Mouse (Mus musculus): ENCODE data around the gene Tcp11l1.

DNA sequence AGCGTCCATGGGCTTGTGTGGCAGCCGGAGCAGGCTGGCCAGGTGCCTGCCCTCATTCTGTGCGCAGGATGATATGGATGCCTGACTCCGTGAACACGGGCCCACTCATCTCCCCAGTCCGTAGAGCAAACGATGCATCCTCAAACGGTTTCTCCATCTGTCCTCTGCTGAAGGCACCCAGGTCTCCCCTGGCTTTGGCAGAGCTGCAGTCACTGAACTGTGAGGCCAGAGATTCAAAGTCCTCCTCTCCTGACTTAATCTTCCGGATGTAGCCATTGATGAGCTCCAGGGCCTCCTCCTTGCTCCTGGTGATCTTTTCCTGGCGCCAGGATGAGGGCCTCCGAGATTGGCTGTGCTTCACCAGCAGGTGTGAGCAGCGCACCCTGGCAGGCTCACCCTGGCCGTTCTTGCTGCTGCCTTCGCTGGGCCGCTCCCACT, 2.3 kb upstream of the Tcp11l1 start:
- TF ChIP-seq CTCF (IDR thresholded peaks at IDR 0.05; ENCODE audit: borderline replicate concordance, extremely low read depth, insufficient read depth, insufficient read length) (no peak), POLR2A (IDR thresholded peaks at IDR 0.05; ENCODE audit: borderline replicate concordance, extremely low read depth, insufficient read depth, insufficient read length, poor library complexity, severe bottlenecking) (no peak)
